Mouse (Mus musculus) MEL (cell line): Measurements from ENCODE around the gene Gucd1. TPM values are rescaled to one million over a fixed set of nuclear protein-coding genes. Genes with fewer than 3 reads are reported as not detected.
"Not testable (repeated sequence)": the region's sequence is repeated elsewhere in the genome, so short reads cannot be mapped to it uniquely, and the experiment has no call there.

Experiments used
- DNase-seq: peaks from one replicate; pipeline ENCODE4 v3.0.0; 2011; ENCODE audit warnings: low read depth, low spot score
- H3K27ac ChIP-seq: 2 replicates; pipeline ENCODE4 v1.5.1; 2012; ENCODE audit warnings: low read depth, mild to moderate bottlenecking, control low read depth, low read length, moderate library complexity; ENCODE audit not compliant: control insufficient read depth
- H3K27me3 ChIP-seq, 2 experiments: fragments of 150-350 bp in 1 of 2; sonication (generic) in 1 of 2; 2 replicates each; pipeline ENCODE4 v1.6.1; 2012; ENCODE audit warnings: low read length in 2 of 2, mild to moderate bottlenecking in 2 of 2, improper control_type of control experiment in 1 of 2, moderate library complexity in 1 of 2; ENCODE audit not compliant: insufficient read depth in 2 of 2, control insufficient read depth in 1 of 2
- H3K36me3 ChIP-seq, 2 experiments: 2 replicates each; pipeline ENCODE4 v1.6.1; 2012 to 2014; ENCODE audit warnings: low read length in 2 of 2, improper control_type of control experiment in 1 of 2, inconsistent platforms in 1 of 2, mild to moderate bottlenecking in 1 of 2; ENCODE audit not compliant: insufficient read depth in 2 of 2, control insufficient read depth in 1 of 2
- H3K4me1 ChIP-seq, 2 experiments: fragments of 150-350 bp in 1 of 2; sonication (generic) in 1 of 2; 2 replicates each; pipeline ENCODE4 v1.6.1; 2012; ENCODE audit warnings: low read length in 2 of 2, improper control_type of control experiment in 1 of 2, mild to moderate bottlenecking in 1 of 2; ENCODE audit not compliant: insufficient read depth in 2 of 2, control insufficient read depth in 1 of 2
- H3K4me3 ChIP-seq, 2 experiments: fragments of 150-350 bp in 1 of 2; sonication (generic) in 1 of 2; 2 replicates each; pipeline ENCODE4 v1.5.1; 2012; ENCODE audit warnings: low read depth in 2 of 2, low read length in 2 of 2, mild to moderate bottlenecking in 2 of 2, moderate library complexity in 2 of 2, control low read depth in 1 of 2, improper control_type of control experiment in 1 of 2; ENCODE audit not compliant: control insufficient read depth in 1 of 2, insufficient read depth in 1 of 2
- H3K79me2 ChIP-seq: 2 replicates; pipeline ENCODE4 v1.6.1; 2012; ENCODE audit warnings: mild to moderate bottlenecking, low read length, moderate library complexity; ENCODE audit not compliant: control insufficient read depth, poor library complexity, insufficient read depth
- H3K9ac ChIP-seq: 2 replicates; pipeline ENCODE4 v1.6.1; 2012; ENCODE audit warnings: low read depth, mild to moderate bottlenecking, control low read depth, low read length, moderate library complexity; ENCODE audit not compliant: control insufficient read depth, poor library complexity, severe bottlenecking
- H3K9me3 ChIP-seq: fragments of 150-350 bp; sonication (generic); replicated peaks from 2 replicates; pipeline ENCODE4 v1.6.1; 2012; ENCODE audit warnings: mild to moderate bottlenecking, low read length, improper control_type of control experiment, moderate library complexity; ENCODE audit not compliant: insufficient read depth
- CTCF ChIP-seq, 3 experiments: IDR thresholded peaks in 2 of 3; conservative IDR thresholded peaks in 1 of 3; 2 replicates each; pipeline ENCODE4 v1.5.1; 2011 to 2012; ENCODE audit warnings: low read length in 3 of 3, low read depth in 2 of 3, mild to moderate bottlenecking in 2 of 3, improper control_type of control experiment in 1 of 3, inconsistent platforms in 1 of 3, mixed read lengths in 1 of 3, moderate library complexity in 1 of 3; ENCODE audit not compliant: control insufficient read depth in 1 of 3, insufficient read depth in 1 of 3, poor library complexity in 1 of 3, severe bottlenecking in 1 of 3
- MAX ChIP-seq: IDR thresholded peaks from 2 replicates; pipeline ENCODE4 v1.6.1; 2011; ENCODE audit warnings: low read length, improper control_type of control experiment
- MEF2A ChIP-seq: IDR thresholded peaks from 2 replicates; pipeline ENCODE4 v1.6.1; 2014; ENCODE audit warnings: low read depth, mild to moderate bottlenecking, inconsistent platforms, low read length, improper control_type of control experiment; ENCODE audit not compliant: poor library complexity, insufficient replicate concordance, severe bottlenecking; ENCODE audit errors: extremely low read depth
- MXI1 ChIP-seq: IDR thresholded peaks from 2 replicates; pipeline ENCODE4 v1.6.1; 2011; ENCODE audit warnings: mild to moderate bottlenecking, low read depth, low read length, improper control_type of control experiment
- MYC ChIP-seq: IDR thresholded peaks from 2 replicates; pipeline ENCODE4 v1.6.1; 2011; ENCODE audit warnings: low read depth, mild to moderate bottlenecking, low read length, improper control_type of control experiment, moderate library complexity
- TCF12 ChIP-seq: IDR thresholded peaks from 2 replicates; pipeline ENCODE4 v1.6.1; 2014; ENCODE audit warnings: low read depth, mild to moderate bottlenecking, inconsistent platforms, low read length, improper control_type of control experiment, moderate library complexity
- ZNF384 ChIP-seq: IDR thresholded peaks from 2 replicates; pipeline ENCODE4 v1.6.1; 2012; ENCODE audit warnings: low read depth, mild to moderate bottlenecking, inconsistent platforms, low read length, improper control_type of control experiment
- polyA plus RNA-seq, 2 experiments: library from polyadenylated mRNA; stranded (reverse) in 1 of 2; unstranded in 1 of 2; fragments of >175 nt in 1 of 2; fragments of >200 nt in 1 of 2; gene quantifications; 2 replicates each; pipeline versions ENCODE4 v1.2.1 to v1.2.4; 2012; ENCODE audit warnings: low replicate concordance in 2 of 2, low read depth in 1 of 2; ENCODE audit not compliant: insufficient read length in 2 of 2, insufficient read depth in 1 of 2, missing spikeins in 1 of 2
- total RNA-seq: library from RNA; depleted of rRNA; stranded (reverse); fragments of 300-350 nt; gene quantifications from 2 replicates; pipeline ENCODE4 v1.2.3, GENCODE M21; 2012

Gucd1 gene
- total and polyA plus RNA-seq, 3 experiments = 18.7 to 30.7 TPM; not detected in 1

GRCm38 (mm10) chr10:75517758-75518143 lies at the start of gene Gucd1 (continued):
- TF ChIP-seq ZNF384 (no peak), TCF12 (peak; percentile 77)

GRCm38 (mm10) chr10:75566765-75567164 lies 49.0 kb upstream of the Gucd1 start:
- peaks cover 0 to 31% of the 10 kb centered on the region in 2 experiments; a peak in 2 of 4 replicates for H3K36me3 ChIP-seq
- not testable (repeated sequence) for H3K27me3 ChIP-seq, H3K9ac ChIP-seq, H3K79me2 ChIP-seq, H3K9me3 ChIP-seq, H3K27ac ChIP-seq, H3K4me3 ChIP-seq
- peak; percentile 34 for DNase-seq
- TF ChIP-seq CTCF (IDR thresholded peaks at IDR 0.05 in 2 of 3, conservative IDR thresholded peaks at IDR 0.05 in 1 of 3; ENCODE audit: control insufficient read depth in 1 of 3, insufficient read depth in 1 of 3, low read depth in 2 of 3, low read length in 3 of 3, poor library complexity in 1 of 3, severe bottlenecking in 1 of 3) (peak in 2 of 3 experiments; percentile 15 to 38; a peak in 3 of 6 replicates), MYC (0 out of 2 replicates have a peak, but pooled peaks have one; percentile 35)
- peaks cover 7 to 43% of the 10 kb centered on the region in 2 experiments for H3K4me1 ChIP-seq

- peak overlapping the region; percentile 76 for H3K27ac ChIP-seq
- no peaks in the 10 kb centered on the region for H3K79me2 ChIP-seq
Measured at GRCm38 (mm10) chr10:75566321-75566720, 48.5 kb upstream of the Gucd1 start.

DNA sequence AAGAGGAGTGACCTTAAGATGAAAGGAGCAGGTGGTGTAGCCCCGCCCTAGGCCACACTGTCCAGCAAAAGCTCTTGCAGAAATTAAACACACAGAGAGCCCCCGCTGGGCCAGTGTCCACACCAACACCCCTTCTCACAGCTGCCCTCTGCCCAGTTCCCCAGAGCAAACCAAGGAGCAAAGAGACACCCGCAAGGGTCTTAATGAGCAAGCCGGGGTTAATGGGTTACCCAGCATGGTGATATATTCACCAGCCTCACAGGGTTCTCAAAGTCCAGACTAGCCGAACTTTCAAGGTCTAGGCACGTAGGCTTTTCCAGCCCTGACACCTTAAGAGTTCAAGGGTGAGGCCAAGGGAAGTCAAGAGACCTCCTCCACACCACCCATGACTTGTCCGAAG lies 48.1 kb upstream of the Gucd1 start:
- no peaks in the 10 kb centered on the region for H3K79me2 ChIP-seq
- TF ChIP-seq MXI1 (0 out of 2 replicates have a peak, but pooled peaks have one; percentile 20), MAX (no peak)
- TF ChIP-seq, all 39 proteins: peak for 1
- Histone ChIP-seq H3K27ac (peak overlapping the region; percentile 76), H3K4me1 (peaks cover 7 to 43% of the 10 kb centered on the region in 2 experiments), H3K9ac (peak overlapping the region; percentile 44), H3K9me3 (no peaks in the 10 kb centered on the region), H3K4me3 (peak overlapping the region in 1 of 2 experiments; percentile 27; a peak in 1 of 4 replicates), H3K36me3 (peaks cover 0 to 31% of the 10 kb centered on the region in 2 experiments; a peak in 2 of 4 replicates), H3K27me3 (no peaks in the 10 kb centered on the region)
- no peak for DNase-seq

More at GRCm38 (mm10) chr10:75566321-75566720, 48.5 kb upstream of the Gucd1 start:
- Histone ChIP-seq H3K4me1 (peaks cover 7 to 43% of the 10 kb centered on the region in 2 experiments), H3K4me3 (no peak overlapping the region), H3K9ac (0 out of 2 replicates have a peak overlapping the region, but pooled peaks have one; percentile 44), H3K9me3 (no peaks in the 10 kb centered on the region), H3K27me3 (no peaks in the 10 kb centered on the region), H3K36me3 (peaks cover 0 to 31% of the 10 kb centered on the region in 2 experiments; a peak in 2 of 4 replicates)
- peak in 2 of 3 experiments; percentile 8 to 22; a peak in 2 of 6 replicates for TF ChIP-seq CTCF (IDR thresholded peaks at IDR 0.05 in 2 of 3, conservative IDR thresholded peaks at IDR 0.05 in 1 of 3; ENCODE audit: control insufficient read depth in 1 of 3, insufficient read depth in 1 of 3, low read depth in 2 of 3, low read length in 3 of 3, poor library complexity in 1 of 3, severe bottlenecking in 1 of 3)
- TF ChIP-seq MEF2A = no peak
- DNase-seq = peak; percentile 51
